Mouse (Mus musculus): ENCODE data around the gene Prss16. TPM values are rescaled to one million over a fixed set of nuclear protein-coding genes. Genes with fewer than 3 reads are reported as not detected.
A peak's percentile ranks its signal among the peaks of the same experiment; 100 is the strongest.

Prss16 gene
- polyA plus RNA-seq, 1 experiment from 2014 or later, result 0.21 TPM

DNA sequence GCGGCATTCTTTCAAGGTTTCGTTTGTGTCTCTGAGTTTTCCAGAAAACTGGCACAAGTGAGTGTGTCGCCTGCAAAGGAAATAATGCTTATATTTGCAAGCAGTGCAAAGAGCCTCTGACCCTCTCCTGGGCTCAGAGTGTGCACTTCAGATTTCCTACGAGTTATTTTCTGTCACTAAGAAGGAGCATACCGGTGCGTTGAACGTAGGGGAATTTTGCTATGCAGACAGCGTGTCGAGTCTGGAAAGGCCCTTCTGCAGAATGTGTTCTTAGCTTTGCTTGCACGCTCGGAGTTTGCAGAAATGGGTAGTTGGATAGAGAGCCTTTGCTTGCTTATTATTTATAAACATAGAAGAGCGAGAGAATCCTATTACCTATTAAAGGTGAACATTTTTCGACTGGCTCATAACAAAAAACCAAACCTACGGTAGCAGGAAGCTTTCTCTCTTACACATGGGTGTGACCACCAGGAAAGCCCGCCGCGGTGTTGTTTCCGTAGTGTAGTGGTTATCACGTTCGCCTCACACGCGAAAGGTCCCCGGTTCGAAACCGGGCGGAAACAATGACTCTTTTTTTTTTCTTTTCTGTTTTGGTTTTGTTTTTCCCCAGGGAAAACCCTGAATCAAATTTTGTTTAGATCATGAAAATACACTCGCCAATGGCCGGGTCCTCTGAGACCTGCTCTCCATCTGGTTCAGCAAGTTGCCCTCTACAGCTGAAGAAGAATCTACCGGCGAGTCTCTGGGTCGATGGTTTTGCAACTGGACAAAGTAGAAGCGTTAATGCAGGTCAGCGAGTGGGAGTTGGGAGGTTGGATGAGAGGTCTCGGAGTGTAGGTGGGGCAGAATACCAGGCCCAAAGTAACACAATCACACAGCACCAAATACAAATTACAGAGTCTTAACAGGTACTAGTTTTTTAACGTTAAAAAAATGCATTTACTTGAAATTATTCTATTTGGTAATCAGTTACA is 16.8 kb upstream of the Prss16 start:
- 2% methylated on average over 35 of the region's 35 CpGs for WGBS
- no peaks in the 10 kb centered on the region for H3K9me3 ChIP-seq (replicated peaks; ENCODE audit: low read length)
- TF ChIP-seq CTCF (IDR thresholded peaks at IDR 0.05; ENCODE audit: low read depth), result no peak
- peak; percentile 89 for DNase-seq (ENCODE audit: low spot score)
- H3K4me3 ChIP-seq (replicated peaks; ENCODE audit: low read depth, low read length), result peak overlapping the region; percentile 46
- no peaks in the 10 kb centered on the region for H3K36me3 ChIP-seq (ENCODE audit: insufficient read depth, low read length)
- ATAC-seq (replicated peaks; ENCODE audit: low FRiP score, low read depth), result peak; percentile 57; the same call in 1 of the 2 replicates
- H3K27me3 ChIP-seq (ENCODE audit: insufficient read depth, low read length), result no peaks in the 10 kb centered on the region
- H3K4me2 ChIP-seq (ENCODE audit: low read length), result peak overlapping the region; percentile 60
- H3K27ac ChIP-seq, result no peak overlapping the region
- peak overlapping the region; percentile 43 for H3K9ac ChIP-seq (ENCODE audit: low read depth, low read length)
- no peaks in the 10 kb centered on the region for H3K4me1 ChIP-seq (replicated peaks; ENCODE audit: insufficient read depth, low read length)

DNA sequence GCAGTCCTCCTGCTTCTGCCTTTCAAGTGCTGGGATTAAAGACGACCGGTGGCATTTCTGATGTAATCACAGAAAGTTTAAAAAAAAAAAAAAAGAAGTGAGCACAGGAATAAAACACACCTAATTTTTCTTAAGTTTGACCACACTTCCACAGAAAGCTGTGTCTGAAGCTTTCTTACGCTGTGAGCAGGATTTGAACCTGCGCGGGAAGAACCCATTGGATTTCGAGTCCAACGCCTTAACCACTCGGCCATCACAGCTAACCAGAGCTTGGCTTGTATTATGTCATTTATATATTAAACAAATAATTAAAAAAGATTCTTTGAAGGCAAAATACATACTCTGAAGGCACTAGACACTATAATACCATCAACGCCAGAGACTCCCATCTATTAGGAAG is 12.7 kb upstream of the Prss16 start:
- peak overlapping the region; percentile 52; the same call in 1 of the 2 replicates for H3K9ac ChIP-seq (ENCODE audit: low read depth, low read length)
- peak; percentile 88 for DNase-seq (ENCODE audit: low spot score)

GRCm38 (mm10) chr13:22021581-22021980 is 12.0 kb upstream of the Prss16 start:
- Histone ChIP-seq H3K27ac (no peak overlapping the region), H3K27me3 (ENCODE audit: insufficient read depth, low read length) (peaks cover 13% of the 10 kb centered on the region; the same call in 1 of the 2 replicates), H3K9ac (ENCODE audit: low read depth, low read length) (peak overlapping the region; percentile 52), H3K4me2 (ENCODE audit: low read length) (peak overlapping the region; percentile 77), H3K4me1 (replicated peaks; ENCODE audit: insufficient read depth, low read length) (no peaks in the 10 kb centered on the region), H3K4me3 (replicated peaks; ENCODE audit: low read depth, low read length) (peak overlapping the region; percentile 48), H3K36me3 (ENCODE audit: insufficient read depth, low read length) (no peaks in the 10 kb centered on the region), H3K9me3 (replicated peaks; ENCODE audit: low read length) (no peaks in the 10 kb centered on the region)
- peak; percentile 51 for DNase-seq (ENCODE audit: low spot score)
- TF ChIP-seq CTCF (IDR thresholded peaks at IDR 0.05; ENCODE audit: low read depth), result no peak
- WGBS, result under 1% methylated on average over 11 of the region's 11 CpGs
- no peak for ATAC-seq (replicated peaks; ENCODE audit: low FRiP score, low read depth)

More for the DNA sequence above, 12.7 kb upstream of the Prss16 start:
- Histone ChIP-seq H3K27me3 (ENCODE audit: insufficient read depth, low read length) (peaks cover 12% of the 10 kb centered on the region; the same call in 1 of the 2 replicates), H3K9me3 (replicated peaks; ENCODE audit: low read length) (no peaks in the 10 kb centered on the region), H3K36me3 (ENCODE audit: insufficient read depth, low read length) (no peaks in the 10 kb centered on the region), H3K4me1 (replicated peaks; ENCODE audit: insufficient read depth, low read length) (no peaks in the 10 kb centered on the region), H3K4me3 (replicated peaks; ENCODE audit: low read depth, low read length) (peak overlapping the region; percentile 48), H3K27ac (no peak overlapping the region), H3K4me2 (ENCODE audit: low read length) (peak overlapping the region; percentile 77)
- TF ChIP-seq CTCF (IDR thresholded peaks at IDR 0.05; ENCODE audit: low read depth), result no peak
- under 1% methylated on average over 9 of the region's 9 CpGs for WGBS
- peak; percentile 77 for ATAC-seq (replicated peaks; ENCODE audit: low FRiP score, low read depth)

DNA sequence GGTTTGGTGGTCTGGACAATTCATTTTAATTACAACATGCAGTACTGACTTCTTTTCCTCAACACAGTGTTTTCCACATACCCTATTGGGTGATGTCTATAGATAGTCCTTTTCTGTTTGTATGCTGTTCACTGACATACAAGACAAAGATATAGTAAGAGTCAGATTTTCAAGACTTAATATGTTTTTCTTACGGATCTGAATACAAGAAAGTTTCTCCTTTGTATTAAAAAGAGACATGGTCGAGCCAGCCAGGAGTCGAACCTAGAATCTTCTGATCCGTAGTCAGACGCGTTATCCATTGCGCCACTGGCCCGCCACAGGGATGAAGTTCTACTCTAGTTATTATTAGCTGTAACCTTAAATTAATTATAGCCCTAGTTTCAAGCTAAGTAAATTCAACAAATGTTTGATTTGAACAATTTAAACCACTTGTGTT is 11.4 kb upstream of the Prss16 start:
- TF ChIP-seq CTCF (IDR thresholded peaks at IDR 0.05; ENCODE audit: low read depth), result no peak
- Histone ChIP-seq H3K4me3 (replicated peaks; ENCODE audit: low read depth, low read length) (peak overlapping the region; percentile 48), H3K9ac (ENCODE audit: low read depth, low read length) (peak overlapping the region; percentile 18; the same call in 1 of the 2 replicates), H3K4me2 (ENCODE audit: low read length) (peak overlapping the region; percentile 77), H3K27me3 (ENCODE audit: insufficient read depth, low read length) (peaks cover 19% of the 10 kb centered on the region), H3K4me1 (replicated peaks; ENCODE audit: insufficient read depth, low read length) (no peaks in the 10 kb centered on the region), H3K36me3 (ENCODE audit: insufficient read depth, low read length) (no peaks in the 10 kb centered on the region), H3K9me3 (replicated peaks; ENCODE audit: low read length) (no peaks in the 10 kb centered on the region), H3K27ac (no peak overlapping the region)
- DNase-seq (ENCODE audit: low spot score) (peak; percentile 75), ATAC-seq (replicated peaks; ENCODE audit: low FRiP score, low read depth) (peak; percentile 65)
- WGBS, result under 1% methylated on average over 8 of the region's 8 CpGs

DNA sequence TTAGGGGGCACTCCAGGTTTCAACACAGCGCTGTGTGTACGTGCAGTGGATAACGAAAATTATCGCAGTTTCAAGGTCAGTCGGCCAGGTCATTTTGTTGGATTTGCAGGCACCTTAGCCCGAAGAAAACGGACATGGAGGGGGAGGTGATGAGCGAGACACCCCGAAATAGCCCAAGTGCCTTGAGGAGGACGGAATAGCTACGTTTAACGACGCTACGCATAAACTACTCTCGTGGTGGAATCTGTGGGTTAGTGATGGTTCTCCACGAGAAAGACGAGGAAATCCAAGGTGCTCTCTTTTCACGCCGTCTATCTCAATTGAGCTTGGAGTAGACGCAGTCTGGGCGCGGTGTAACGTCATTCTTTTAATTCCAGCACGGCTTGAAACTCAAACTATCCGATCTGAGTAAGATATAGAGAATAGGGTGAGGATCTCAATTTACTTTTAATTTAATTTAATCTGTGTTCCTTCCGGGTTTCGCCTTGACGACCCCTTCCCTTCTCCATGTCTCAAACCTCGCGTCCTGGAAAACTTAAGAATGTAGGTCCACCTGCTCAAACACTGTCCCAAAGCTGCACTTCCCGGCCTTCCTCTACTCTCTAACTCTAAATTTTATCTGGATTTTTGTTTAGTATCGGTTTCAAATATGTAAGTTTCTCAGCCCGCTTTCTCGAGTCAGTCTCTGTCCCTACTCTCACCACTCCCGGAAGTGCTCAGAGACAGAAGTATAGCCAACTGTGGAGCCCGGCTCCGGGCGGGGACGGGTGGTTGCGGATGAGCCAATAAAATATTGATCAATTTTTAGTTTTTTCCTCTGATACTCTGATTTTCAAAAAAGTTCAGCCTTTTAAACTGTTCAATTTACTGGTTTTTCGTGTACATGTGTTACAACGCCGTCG is 10.6 kb upstream of the Prss16 start:
- no peaks in the 10 kb centered on the region for H3K9me3 ChIP-seq (replicated peaks; ENCODE audit: low read length)
- H3K9ac ChIP-seq (ENCODE audit: low read depth, low read length), result peak overlapping the region; percentile 18; the same call in 1 of the 2 replicates
- no peaks in the 10 kb centered on the region for H3K4me1 ChIP-seq (replicated peaks; ENCODE audit: insufficient read depth, low read length)
- H3K27ac ChIP-seq, result no peak overlapping the region
- peak overlapping the region; percentile 48 for H3K4me3 ChIP-seq (replicated peaks; ENCODE audit: low read depth, low read length)
- TF ChIP-seq CTCF (IDR thresholded peaks at IDR 0.05; ENCODE audit: low read depth), result no peak
- ATAC-seq (replicated peaks; ENCODE audit: low FRiP score, low read depth), result no peak
- peak; percentile 52 for DNase-seq (ENCODE audit: low spot score)
- 1% methylated on average over 44 of the region's 44 CpGs for WGBS
- peaks cover 21% of the 10 kb centered on the region for H3K27me3 ChIP-seq (ENCODE audit: insufficient read depth, low read length)
- H3K36me3 ChIP-seq (ENCODE audit: insufficient read depth, low read length), result no peaks in the 10 kb centered on the region
- H3K4me2 ChIP-seq (ENCODE audit: low read length), result peak overlapping the region; percentile 77

Measured in kidney, postnatal 0 days (tissue).